Mouse (Mus musculus) lung, embryonic 15.5 days (tissue): ENCODE data around the gene Smdt1. TPM values are rescaled to one million over a fixed set of nuclear protein-coding genes. Genes with fewer than 3 reads are reported as not detected.

ENCODE experiments used
- ATAC-seq: fragments of 200-750 bp; cut with Nextera tagmentation; 2 replicates; pipeline ENCODE4 v1.8.0; 2017; ENCODE audit warnings: moderate number of reproducible peaks, borderline replicate concordance; ENCODE audit not compliant: low FRiP score, low TSS enrichment; ENCODE audit errors: extremely low read depth
- H3K27ac ChIP-seq: fragments of 300-500 bp; sonication (generic); 2 replicates; pipeline ENCODE4 v1.5.1; 2015; ENCODE audit warnings: moderate library complexity, mild to moderate bottlenecking, inconsistent platforms
- H3K27me3 ChIP-seq: fragments of 300-500 bp; sonication (generic); 2 replicates; pipeline ENCODE4 v1.6.1; 2015; ENCODE audit warnings: inconsistent platforms
- H3K36me3 ChIP-seq: fragments of 300-500 bp; sonication (generic); 2 replicates; pipeline ENCODE4 v1.6.1; 2015; ENCODE audit warnings: inconsistent platforms
- H3K4me1 ChIP-seq: fragments of 300-500 bp; sonication (generic); 2 replicates; pipeline ENCODE4 v1.6.1; 2015; ENCODE audit warnings: inconsistent platforms
- H3K4me2 ChIP-seq: fragments of 300-500 bp; sonication (generic); 2 replicates; pipeline ENCODE4 v1.6.1; 2015; ENCODE audit warnings: inconsistent platforms, mild to moderate bottlenecking, moderate library complexity
- H3K4me3 ChIP-seq: fragments of 300-500 bp; sonication (generic); 2 replicates; pipeline ENCODE4 v1.5.1; 2015; ENCODE audit warnings: mild to moderate bottlenecking, inconsistent platforms
- H3K9ac ChIP-seq: fragments of 300-500 bp; sonication (generic); 2 replicates; pipeline ENCODE4 v1.6.1; 2015; ENCODE audit warnings: inconsistent platforms
- H3K9me3 ChIP-seq: fragments of 300-500 bp; sonication (generic); 2 replicates; pipeline ENCODE4 v1.6.1; 2016; ENCODE audit warnings: inconsistent platforms
- WGBS: fragments of 180-500 bp; shearing (Covaris S2); methylation state at CpG from one replicate; pipeline ENCODE4 v1.1.7; 2015; 5-methylcytosine and 5-hydroxymethylcytosine counted together
- polyA plus RNA-seq: library from polyadenylated mRNA; unstranded; fragments of >200 nt; fragmentation: Nextera tagmentation; extraction: Ambion mirVana; gene quantifications from 2 replicates; pipeline ENCODE4 v1.2.1, GENCODE M21; 2015

The Smdt1 gene
- 235 and 254 TPM in 2 replicates for polyA plus RNA-seq

- under 1% methylated on average over 41 of the region's 41 CpGs for WGBS
- H3K4me2 ChIP-seq = peak within 1 kb of the TSS; percentile 71
- no peaks in the 10 kb centered on the region for H3K9me3 ChIP-seq
- peak within 1 kb of the TSS; percentile 57 for H3K4me3 ChIP-seq
- H3K27me3 ChIP-seq = no peaks in the 10 kb centered on the region
- H3K27ac ChIP-seq = peak within 1 kb of the TSS; percentile 25; the same call in 1 of the 2 replicates
- peaks cover 16% of the 10 kb centered on the region; the same call in 1 of the 2 replicates for H3K36me3 ChIP-seq
- H3K9ac ChIP-seq = peak within 1 kb of the TSS; percentile 56
- peak; percentile 91 for ATAC-seq
- H3K4me1 ChIP-seq = peaks cover 26% of the 10 kb centered on the region
Observed at GRCm38 (mm10) chr15:82338593-82339112, at the start of gene Smdt1, which contains the start of the genes Naga and Pheta2. Gene Smdt1, plus strand, starts transcription at chr15:82338959. Gene Naga, minus strand, starts transcription at chr15:82338925. Gene Pheta2, plus strand, starts transcription at chr15:82338942.

- no peaks in the 10 kb centered on the region for H3K9me3 ChIP-seq
- no peak for ATAC-seq
- WGBS = 84% methylated on average over 7 of the region's 7 CpGs
Observed at GRCm38 (mm10) chr15:82290252-82290651, 48.5 kb upstream of the Smdt1 start.

GRCm38 (mm10) chr15:82292851-82293250 lies 45.9 kb upstream of the Smdt1 start:
- Histone ChIP-seq H3K4me1 (peaks cover 9% of the 10 kb centered on the region), H3K4me3 (no peak overlapping the region), H3K9me3 (no peaks in the 10 kb centered on the region), H3K4me2 (peak overlapping the region; percentile 36), H3K27ac (no peak overlapping the region), H3K27me3 (no peaks in the 10 kb centered on the region), H3K9ac (no peak overlapping the region), H3K36me3 (no peaks in the 10 kb centered on the region)
- 12% methylated on average over 5 of the region's 5 CpGs for WGBS
- ATAC-seq = peak; percentile 31

More at GRCm38 (mm10) chr15:82290252-82290651, 48.5 kb upstream of the Smdt1 start:
- H3K4me3 ChIP-seq = no peak overlapping the region
- no peak overlapping the region for H3K27ac ChIP-seq
- no peak overlapping the region for H3K4me2 ChIP-seq
- no peaks in the 10 kb centered on the region for H3K27me3 ChIP-seq
- H3K36me3 ChIP-seq = no peaks in the 10 kb centered on the region
- H3K4me1 ChIP-seq = peaks cover 9% of the 10 kb centered on the region
- H3K9ac ChIP-seq = no peak overlapping the region

GRCm38 (mm10) chr15:82293271-82293711 lies 45.5 kb upstream of the Smdt1 start:
- Histone ChIP-seq H3K9me3 (no peaks in the 10 kb centered on the region), H3K27ac (no peak overlapping the region), H3K4me3 (0 out of 2 replicates have a peak overlapping the region, but pooled peaks have one; percentile 9), H3K9ac (no peak overlapping the region), H3K4me2 (peak overlapping the region; percentile 36), H3K4me1 (peaks cover 9% of the 10 kb centered on the region), H3K27me3 (no peaks in the 10 kb centered on the region), H3K36me3 (no peaks in the 10 kb centered on the region)
- 7% methylated on average over 7 of the region's 7 CpGs for WGBS
- peak; percentile 65 for ATAC-seq

GRCm38 (mm10) chr15:82294059-82294458 lies 44.7 kb upstream of the Smdt1 start:
- Histone ChIP-seq H3K9me3 (no peaks in the 10 kb centered on the region), H3K27ac (no peak overlapping the region), H3K27me3 (no peaks in the 10 kb centered on the region), H3K9ac (no peak overlapping the region), H3K4me2 (no peak overlapping the region), H3K4me1 (peaks cover 9% of the 10 kb centered on the region), H3K4me3 (no peak overlapping the region), H3K36me3 (no peaks in the 10 kb centered on the region)
- 35% methylated on average over 8 of the region's 8 CpGs for WGBS
- no peak for ATAC-seq

GRCm38 (mm10) chr15:82298764-82299561 lies 39.8 kb upstream of the Smdt1 start, which contains the start of gene Wbp2nl:
Gene Wbp2nl, plus strand, starts transcription at chr15:82298954.
- Histone ChIP-seq H3K9ac (no peak within 1 kb of the TSS), H3K27ac (no peak within 1 kb of the TSS), H3K4me2 (peak within 1 kb of the TSS; percentile 35; the same call in 1 of the 2 replicates), H3K9me3 (no peaks in the 10 kb centered on the region), H3K36me3 (no peaks in the 10 kb centered on the region), H3K27me3 (no peaks in the 10 kb centered on the region), H3K4me3 (no peak within 1 kb of the TSS), H3K4me1 (no peaks in the 10 kb centered on the region; the same call in 1 of the 2 replicates)
- no peak for ATAC-seq
- WGBS = 54% methylated on average over 39 of the region's 39 CpGs

- Histone ChIP-seq H3K9me3 (no peaks in the 10 kb centered on the region), H3K27ac (no peak overlapping the region; the same call in 1 of the 2 replicates), H3K4me2 (no peak overlapping the region), H3K9ac (no peak overlapping the region), H3K4me3 (no peak overlapping the region), H3K4me1 (0 out of 2 replicates have a peak, but pooled peaks cover 3% of the 10 kb centered on the region), H3K27me3 (no peaks in the 10 kb centered on the region), H3K36me3 (no peaks in the 10 kb centered on the region)
- WGBS = 55% methylated on average over 3 of the region's 3 CpGs
- ATAC-seq = peak; percentile 72; the same call in 1 of the 2 replicates
Observed at GRCm38 (mm10) chr15:82307107-82307506, 31.7 kb upstream of the Smdt1 start.

GRCm38 (mm10) chr15:82308416-82308815 lies 30.3 kb upstream of the Smdt1 start:
- Histone ChIP-seq H3K9ac (no peak overlapping the region), H3K36me3 (no peaks in the 10 kb centered on the region), H3K9me3 (no peaks in the 10 kb centered on the region), H3K4me2 (no peak overlapping the region), H3K27ac (no peak overlapping the region), H3K27me3 (no peaks in the 10 kb centered on the region), H3K4me3 (no peak overlapping the region), H3K4me1 (0 out of 2 replicates have a peak, but pooled peaks cover 3% of the 10 kb centered on the region)
- ATAC-seq = no peak
- WGBS = 52% methylated on average over 3 of the region's 3 CpGs

- no peak for ATAC-seq
- Histone ChIP-seq H3K36me3 (no peaks in the 10 kb centered on the region), H3K4me1 (no peaks in the 10 kb centered on the region), H3K27me3 (no peaks in the 10 kb centered on the region), H3K4me3 (no peak overlapping the region), H3K9me3 (no peaks in the 10 kb centered on the region), H3K27ac (no peak overlapping the region), H3K4me2 (no peak overlapping the region), H3K9ac (no peak overlapping the region)
- 71% methylated on average over 6 of the region's 6 CpGs for WGBS
Observed at GRCm38 (mm10) chr15:82317839-82318238, 20.9 kb upstream of the Smdt1 start.

GRCm38 (mm10) chr15:82319613-82320012 lies 19.1 kb upstream of the Smdt1 start:
- Histone ChIP-seq H3K4me2 (no peak overlapping the region), H3K27me3 (no peaks in the 10 kb centered on the region), H3K27ac (no peak overlapping the region), H3K36me3 (no peaks in the 10 kb centered on the region), H3K9me3 (no peaks in the 10 kb centered on the region), H3K9ac (no peak overlapping the region), H3K4me3 (no peak overlapping the region), H3K4me1 (no peaks in the 10 kb centered on the region)
- 27% methylated on average over 1 of the region's 1 CpGs for WGBS
- no peak for ATAC-seq

- WGBS = 70% methylated on average over 8 of the region's 8 CpGs
- no peak for ATAC-seq
- Histone ChIP-seq H3K4me1 (no peaks in the 10 kb centered on the region), H3K9ac (no peak overlapping the region), H3K36me3 (no peaks in the 10 kb centered on the region), H3K27ac (no peak overlapping the region), H3K4me3 (no peak overlapping the region), H3K9me3 (no peaks in the 10 kb centered on the region), H3K27me3 (no peaks in the 10 kb centered on the region), H3K4me2 (no peak overlapping the region)
Observed at GRCm38 (mm10) chr15:82322195-82322594, 16.6 kb upstream of the Smdt1 start.

- no peak overlapping the region for H3K27ac ChIP-seq
- WGBS = 60% methylated on average over 2 of the region's 2 CpGs
Observed at GRCm38 (mm10) chr15:82325382-82325781, 13.4 kb upstream of the Smdt1 start.

More at GRCm38 (mm10) chr15:82325382-82325781, 13.4 kb upstream of the Smdt1 start:
- H3K9me3 ChIP-seq = no peaks in the 10 kb centered on the region
- no peaks in the 10 kb centered on the region for H3K4me1 ChIP-seq
- H3K27me3 ChIP-seq = no peaks in the 10 kb centered on the region
- no peak overlapping the region for H3K9ac ChIP-seq
- no peak overlapping the region for H3K4me3 ChIP-seq
- H3K36me3 ChIP-seq = no peaks in the 10 kb centered on the region
- no peak overlapping the region for H3K4me2 ChIP-seq
- no peak for ATAC-seq
